Mouse (Mus musculus) limb, embryonic 13.5 days (tissue): ENCODE measurements around the gene Xndc1. TPM values are rescaled to one million over a fixed set of nuclear protein-coding genes. Genes with fewer than 3 reads are reported as not detected.
"Not testable (repeated sequence)": the region's sequence is repeated elsewhere in the genome, so short reads cannot be mapped to it uniquely, and the experiment has no call there.

ENCODE experiments used
- ATAC-seq: fragments of 200-750 bp; cut with Nextera tagmentation; 2 replicates; pipeline ENCODE4 v1.8.0; 2017; ENCODE audit warnings: low read depth, moderate number of reproducible peaks, moderate TSS enrichment; ENCODE audit not compliant: low FRiP score
- H3K27ac ChIP-seq: fragments of 300-500 bp; sonication (generic); 2 replicates; pipeline ENCODE4 v1.5.1; 2015; ENCODE audit warnings: inconsistent platforms, mild to moderate bottlenecking, moderate library complexity
- H3K27me3 ChIP-seq: fragments of 300-500 bp; sonication (generic); 2 replicates; pipeline ENCODE4 v1.6.1; 2015; ENCODE audit warnings: mild to moderate bottlenecking, inconsistent platforms
- H3K36me3 ChIP-seq: fragments of 300-500 bp; sonication (generic); 2 replicates; pipeline ENCODE4 v1.6.1; 2015; ENCODE audit warnings: inconsistent platforms, mild to moderate bottlenecking, moderate library complexity
- H3K4me1 ChIP-seq: fragments of 300-500 bp; sonication (generic); 2 replicates; pipeline ENCODE4 v1.6.1; 2015; ENCODE audit warnings: inconsistent platforms
- H3K4me2 ChIP-seq: fragments of 300-500 bp; sonication (generic); replicated peaks from 2 replicates; pipeline ENCODE4 v1.6.1; 2015; ENCODE audit warnings: inconsistent platforms, mild to moderate bottlenecking, moderate library complexity
- H3K4me3 ChIP-seq: fragments of 300-500 bp; sonication (generic); 2 replicates; pipeline ENCODE4 v1.5.1; 2015; ENCODE audit warnings: moderate library complexity, mild to moderate bottlenecking, inconsistent platforms
- H3K9ac ChIP-seq: fragments of 300-500 bp; sonication (generic); 2 replicates; pipeline ENCODE4 v1.6.1; 2015; ENCODE audit warnings: mild to moderate bottlenecking, inconsistent platforms
- H3K9me3 ChIP-seq: fragments of 300-500 bp; sonication (generic); 2 replicates; pipeline ENCODE4 v1.6.1; 2016; ENCODE audit warnings: inconsistent platforms
- WGBS: fragments of 180-500 bp; shearing (Covaris S2); methylation state at CpG from one replicate; pipeline ENCODE4 v1.1.7; 2015; 5-methylcytosine and 5-hydroxymethylcytosine counted together
- polyA plus RNA-seq: library from polyadenylated mRNA; unstranded; fragments of >200 nt; fragmentation: Nextera tagmentation; extraction: Ambion mirVana; gene quantifications from 2 replicates; pipeline ENCODE4 v1.2.1, GENCODE M21; 2015

Gene Xndc1
- polyA plus RNA-seq, 1 experiment from 2014 or later: 44.1 TPM

- ATAC-seq: no peak
- no peak overlapping the region for H3K4me2 ChIP-seq
- no peak overlapping the region for H3K4me3 ChIP-seq
- H3K36me3 ChIP-seq: peaks cover 51% of the 10 kb centered on the region
- peaks cover 6% of the 10 kb centered on the region for H3K4me1 ChIP-seq
- no peak overlapping the region for H3K27ac ChIP-seq
- H3K9me3 ChIP-seq: no peaks in the 10 kb centered on the region
- H3K27me3 ChIP-seq: no peaks in the 10 kb centered on the region
- 61% methylated on average over 2 of the region's 2 CpGs for WGBS
- H3K9ac ChIP-seq: no peak overlapping the region
Measured at GRCm38 (mm10) chr7:102042314-102042713, 23.0 kb upstream of the Xndc1 start.

GRCm38 (mm10) chr7:102048524-102048923 lies 16.8 kb upstream of the Xndc1 start:
- H3K4me1 ChIP-seq, H3K4me2 ChIP-seq, H3K9me3 ChIP-seq, H3K27me3 ChIP-seq, H3K9ac ChIP-seq, H3K27ac ChIP-seq, ATAC-seq, H3K4me3 ChIP-seq: not testable (repeated sequence)
- peaks cover 18% of the 10 kb centered on the region for H3K36me3 ChIP-seq

- ATAC-seq: no peak
- WGBS: 90% methylated on average over 3 of the region's 3 CpGs
- no peak overlapping the region for H3K27ac ChIP-seq
- H3K9ac ChIP-seq: no peak overlapping the region
- H3K4me2 ChIP-seq: no peak overlapping the region
- H3K4me1 ChIP-seq: peaks cover 18% of the 10 kb centered on the region
- H3K4me3 ChIP-seq: no peak overlapping the region
- no peaks in the 10 kb centered on the region for H3K27me3 ChIP-seq
- H3K9me3 ChIP-seq: no peaks in the 10 kb centered on the region
- H3K36me3 ChIP-seq: peaks cover 31% of the 10 kb centered on the region
Measured at GRCm38 (mm10) chr7:102061353-102061752, 4.0 kb upstream of the Xndc1 start.

- ATAC-seq: no peak
- H3K4me3 ChIP-seq: no peak overlapping the region
- H3K4me1 ChIP-seq: peaks cover 22% of the 10 kb centered on the region
- H3K4me2 ChIP-seq: no peak overlapping the region
- whole genome bisulfite sequencing: 98% methylated on average over 1 of the region's 1 CpGs
- no peak overlapping the region for H3K27ac ChIP-seq
- H3K36me3 ChIP-seq: peaks cover 25% of the 10 kb centered on the region
- no peak overlapping the region for H3K9ac ChIP-seq
- no peaks in the 10 kb centered on the region for H3K9me3 ChIP-seq
- no peaks in the 10 kb centered on the region for H3K27me3 ChIP-seq
Measured at GRCm38 (mm10) chr7:102062203-102062602, 3.1 kb upstream of the Xndc1 start.

GRCm38 (mm10) chr7:102063891-102064290 lies 1.4 kb upstream of the Xndc1 start:
- ATAC-seq: no peak
- no peaks in the 10 kb centered on the region for H3K27me3 ChIP-seq
- 88% methylated on average over 9 of the region's 9 CpGs for WGBS
- H3K4me1 ChIP-seq: peaks cover 22% of the 10 kb centered on the region
- H3K27ac ChIP-seq: no peak overlapping the region
- H3K36me3 ChIP-seq: peaks cover 23% of the 10 kb centered on the region
- H3K4me2 ChIP-seq: peak overlapping the region; percentile 74
- peak overlapping the region; percentile 60 for H3K4me3 ChIP-seq
- peak overlapping the region; percentile 71; the same call in 1 of the 2 replicates for H3K9ac ChIP-seq
- H3K9me3 ChIP-seq: no peaks in the 10 kb centered on the region

GRCm38 (mm10) chr7:102064655-102065045 lies 661 bp upstream of the Xndc1 start:
- H3K9ac ChIP-seq: peak overlapping the region; percentile 71
- H3K4me1 ChIP-seq: peaks cover 22% of the 10 kb centered on the region
- H3K27ac ChIP-seq: peak overlapping the region; percentile 72; the same call in 1 of the 2 replicates
- peak overlapping the region; percentile 60 for H3K4me3 ChIP-seq
- no peaks in the 10 kb centered on the region for H3K9me3 ChIP-seq
- H3K4me2 ChIP-seq: peak overlapping the region; percentile 74
- no peaks in the 10 kb centered on the region for H3K27me3 ChIP-seq
- H3K36me3 ChIP-seq: peaks cover 16% of the 10 kb centered on the region
- WGBS: under 1% methylated on average over 9 of the region's 9 CpGs
- ATAC-seq: peak; percentile 15; the same call in 1 of the 2 replicates

- peaks cover 22% of the 10 kb centered on the region for H3K4me1 ChIP-seq
- H3K9ac ChIP-seq: peak overlapping the region; percentile 71
- peak overlapping the region; percentile 74 for H3K4me2 ChIP-seq
- no peak overlapping the region for H3K27ac ChIP-seq
- no peaks in the 10 kb centered on the region for H3K9me3 ChIP-seq
- no peak for ATAC-seq
- WGBS: 76% methylated on average over 6 of the region's 6 CpGs
- peaks cover 19% of the 10 kb centered on the region for H3K36me3 ChIP-seq
- peak overlapping the region; percentile 60 for H3K4me3 ChIP-seq
- H3K27me3 ChIP-seq: no peaks in the 10 kb centered on the region
Measured at GRCm38 (mm10) chr7:102066363-102066762, 1.1 kb downstream of the Xndc1 start.

- Histone ChIP-seq H3K27me3 (no peaks in the 10 kb centered on the region), H3K4me1 (no peaks in the 10 kb centered on the region), H3K9me3 (no peaks in the 10 kb centered on the region), H3K4me2 (no peak overlapping the region), H3K27ac (no peak overlapping the region), H3K9ac (no peak overlapping the region), H3K4me3 (no peak overlapping the region), H3K36me3 (peaks cover 92% of the 10 kb centered on the region)
- WGBS: 85% methylated on average over 7 of the region's 7 CpGs
- ATAC-seq: no peak
Measured at GRCm38 (mm10) chr7:102076714-102077296, 11.5 kb downstream of the Xndc1 start.

GRCm38 (mm10) chr7:102078517-102078916 lies 13.2 kb downstream of the Xndc1 start:
- ATAC-seq: no peak
- Histone ChIP-seq H3K4me2 (no peak overlapping the region), H3K27ac (no peak overlapping the region), H3K36me3 (peaks cover 93% of the 10 kb centered on the region), H3K4me1 (no peaks in the 10 kb centered on the region), H3K4me3 (no peak overlapping the region), H3K27me3 (no peaks in the 10 kb centered on the region), H3K9ac (no peak overlapping the region), H3K9me3 (no peaks in the 10 kb centered on the region)
- WGBS: 77% methylated on average over 7 of the region's 7 CpGs

GRCm38 (mm10) chr7:102080311-102080710 lies 15.0 kb downstream of the Xndc1 start:
- 83% methylated on average over 8 of the region's 8 CpGs for WGBS
- no peaks in the 10 kb centered on the region for H3K4me1 ChIP-seq
- no peak overlapping the region for H3K4me2 ChIP-seq
- peaks cover 92% of the 10 kb centered on the region for H3K36me3 ChIP-seq
- no peaks in the 10 kb centered on the region for H3K9me3 ChIP-seq
- no peak overlapping the region for H3K4me3 ChIP-seq
- no peak for ATAC-seq
- H3K27ac ChIP-seq: no peak overlapping the region
- no peaks in the 10 kb centered on the region for H3K27me3 ChIP-seq
- no peak overlapping the region for H3K9ac ChIP-seq

GRCm38 (mm10) chr7:102081784-102082183 lies 16.5 kb downstream of the Xndc1 start:
- WGBS: 97% methylated on average over 5 of the region's 5 CpGs
- H3K4me1 ChIP-seq: no peaks in the 10 kb centered on the region
- peaks cover 92% of the 10 kb centered on the region for H3K36me3 ChIP-seq
- H3K9ac ChIP-seq: no peak overlapping the region
- no peak for ATAC-seq
- H3K27ac ChIP-seq: no peak overlapping the region
- H3K27me3 ChIP-seq: no peaks in the 10 kb centered on the region
- no peak overlapping the region for H3K4me3 ChIP-seq
- H3K9me3 ChIP-seq: no peaks in the 10 kb centered on the region
- H3K4me2 ChIP-seq: no peak overlapping the region

- Histone ChIP-seq H3K4me3 (no peak within 1 kb of the TSS), H3K27ac (no peak within 1 kb of the TSS), H3K4me1 (no peaks in the 10 kb centered on the region), H3K9ac (no peak within 1 kb of the TSS), H3K36me3 (peaks cover 90% of the 10 kb centered on the region), H3K27me3 (no peaks in the 10 kb centered on the region), H3K9me3 (no peaks in the 10 kb centered on the region), H3K4me2 (no peak within 1 kb of the TSS)
- WGBS: 82% methylated on average over 5 of the region's 5 CpGs
- no peak for ATAC-seq
Measured at GRCm38 (mm10) chr7:102082816-102083215, 17.5 kb downstream of the Xndc1 start, which contains the start of gene Trpc2. Gene Trpc2, plus strand, starts transcription at chr7:102083116.

- Histone ChIP-seq H3K9ac (no peak overlapping the region), H3K36me3 (peaks cover 90% of the 10 kb centered on the region), H3K27ac (no peak overlapping the region), H3K9me3 (no peaks in the 10 kb centered on the region), H3K4me3 (no peak overlapping the region), H3K4me2 (no peak overlapping the region), H3K4me1 (no peaks in the 10 kb centered on the region), H3K27me3 (no peaks in the 10 kb centered on the region)
- no peak for ATAC-seq
- WGBS: 88% methylated on average over 26 of the region's 26 CpGs
Measured at GRCm38 (mm10) chr7:102084041-102084696, 18.9 kb downstream of the Xndc1 start.
